Mouse (Mus musculus) left cerebral cortex, adult 6 months (tissue): ENCODE measurements around the gene Col13a1. TPM values are rescaled to one million over a fixed set of nuclear protein-coding genes. Genes with fewer than 3 reads are reported as not detected.

Source experiments
- long read RNA-seq, 2 experiments: library from polyadenylated mRNA; unstranded; transcript quantifications; one replicate each; pipeline ENCODE4 v2.0.0; 2019 to 2020
- polyA plus RNA-seq: library from polyadenylated mRNA; unstranded; fragments of <200 nt; fragmentation: Nextera tagmentation; gene quantifications from 2 replicates; pipeline ENCODE4 v1.2.3, GENCODE M21; 2021

The Col13a1 gene
- 0.39 and 0.53 TPM in 2 replicates for polyA plus RNA-seq
- long read RNA-seq, experiment 1, partial matches to known transcripts: 0 of 1 reads
- long read RNA-seq, experiment 1, other reads (novel, unspliced or antisense): 1 of 1 reads
- long read RNA-seq, experiment 2: 0 reads

GRCm38 (mm10) chr10:61978866-61979340 is at the start of gene Col13a1:
Gene Col13a1, minus strand, starts transcription at chr10:61979108.

Other genes with a start within 250 kb of the Col13a1 start
- gene H2afy2, start 195.0 kb downstream of the Col13a1 start, polyA plus RNA-seq: 22.2 and 23.9 TPM in 2 replicates
- not detected in 2 replicates for gene Neurog3, start 154.0 kb upstream of the Col13a1 start, polyA plus RNA-seq
- gene Fam241b, start 164.8 kb upstream of the Col13a1 start, polyA plus RNA-seq: 36.2 and 48.1 TPM in 2 replicates